Mouse (Mus musculus) forebrain, embryonic 10.5 days (tissue): ENCODE measurements around the gene Muc4. TPM values are rescaled to one million over a fixed set of nuclear protein-coding genes. Genes with fewer than 3 reads are reported as not detected.

Experiments
- DNase-seq: peaks from one replicate; pipeline ENCODE4 v3.0.0-alpha.2; 2017; ENCODE audit warnings: low spot score; ENCODE audit errors: extremely low spot score
- H3K27ac ChIP-seq: fragments of 300-500 bp; sonication (generic); 2 replicates; pipeline ENCODE4 v1.5.1; 2016; ENCODE audit warnings: mild to moderate bottlenecking
- H3K27me3 ChIP-seq: fragments of 300-500 bp; sonication (generic); 2 replicates; pipeline ENCODE4 v1.6.1; 2016; ENCODE audit warnings: mild to moderate bottlenecking; ENCODE audit not compliant: poor library complexity, severe bottlenecking
- H3K36me3 ChIP-seq: fragments of 300-500 bp; sonication (generic); replicated peaks from 2 replicates; pipeline ENCODE4 v1.6.1; 2016; ENCODE audit warnings: mild to moderate bottlenecking, moderate library complexity
- H3K4me1 ChIP-seq: fragments of 300-500 bp; sonication (generic); 2 replicates; pipeline ENCODE4 v1.6.1; 2016
- H3K4me3 ChIP-seq: fragments of 300-500 bp; sonication (generic); 2 replicates; pipeline ENCODE4 v1.5.1; 2016; ENCODE audit warnings: mild to moderate bottlenecking, moderate library complexity
- H3K9me3 ChIP-seq: fragments of 300-500 bp; sonication (generic); 2 replicates; pipeline ENCODE4 v1.6.1; 2016; ENCODE audit warnings: mild to moderate bottlenecking, moderate library complexity
- WGBS: fragments of 180-500 bp; shearing (Covaris S2); methylation state at CpG from one replicate; pipeline ENCODE4 v1.1.7; 2016; 5-methylcytosine and 5-hydroxymethylcytosine counted together
- polyA plus RNA-seq: library from polyadenylated mRNA; unstranded; fragments of >200 nt; fragmentation: Nextera tagmentation; extraction: Ambion mirVana; gene quantifications from 2 replicates; pipeline ENCODE4 v1.2.1, GENCODE M21; 2016

Gene Muc4
- polyA plus RNA-seq, 1 experiment from 2014 or later = 0.15 TPM

DNA sequence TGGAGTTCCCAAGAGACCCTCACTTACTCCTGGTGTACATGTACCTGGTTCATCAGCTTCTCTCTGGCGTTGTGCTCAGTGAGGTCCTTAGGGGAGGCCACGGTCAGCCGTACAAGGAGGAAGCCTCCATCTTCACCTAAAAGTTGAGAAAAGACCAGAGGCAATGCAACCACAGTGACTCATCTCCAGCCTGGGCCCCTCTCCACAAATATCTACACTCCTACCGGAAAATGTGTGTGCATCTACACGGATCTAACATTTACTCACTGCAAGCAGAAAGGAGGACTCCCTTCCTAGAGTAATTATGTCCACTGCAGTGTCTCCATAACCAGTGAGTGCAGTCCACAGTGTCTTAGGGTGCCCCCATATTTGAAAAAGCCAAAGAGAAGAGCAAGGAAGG, 54.4 kb downstream of the Muc4 start:
- Histone ChIP-seq H3K9me3 (peaks cover 4% of the 10 kb centered on the region; the same call in 1 of the 2 replicates), H3K36me3 (no peaks in the 10 kb centered on the region), H3K27me3 (no peaks in the 10 kb centered on the region), H3K4me3 (no peak overlapping the region), H3K4me1 (no peaks in the 10 kb centered on the region), H3K27ac (no peak overlapping the region)
- no peak for DNase-seq
- WGBS = 91% methylated on average over 5 of the region's 5 CpGs

DNA sequence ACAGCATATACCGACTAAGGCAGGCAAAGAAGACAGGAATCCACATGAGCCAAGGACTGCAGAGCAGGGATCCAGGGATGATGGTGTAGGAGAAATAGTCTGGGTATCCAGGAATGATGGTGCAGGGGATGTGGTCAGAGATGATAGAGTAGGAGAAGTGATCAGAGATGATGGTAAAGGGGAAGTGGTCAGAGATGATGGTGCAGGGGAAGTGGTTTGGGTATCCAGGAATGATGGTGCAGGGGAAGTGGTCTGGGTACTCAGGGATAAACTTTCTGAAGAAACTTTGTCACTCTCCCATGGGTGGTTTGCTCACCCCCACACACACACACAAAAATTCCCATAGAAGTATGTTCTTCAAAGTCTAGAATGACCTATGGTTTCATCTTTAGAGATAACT, 59.5 kb downstream of the Muc4 start:
- H3K36me3 ChIP-seq = no peaks in the 10 kb centered on the region
- peaks cover 11% of the 10 kb centered on the region; the same call in 1 of the 2 replicates for H3K4me1 ChIP-seq
- H3K27me3 ChIP-seq = no peaks in the 10 kb centered on the region
- 91% methylated on average over 1 of the region's 1 CpGs for WGBS
- no peaks in the 10 kb centered on the region for H3K9me3 ChIP-seq
- no peak overlapping the region for H3K27ac ChIP-seq
- H3K4me3 ChIP-seq = no peak overlapping the region
- DNase-seq = no peak

DNA sequence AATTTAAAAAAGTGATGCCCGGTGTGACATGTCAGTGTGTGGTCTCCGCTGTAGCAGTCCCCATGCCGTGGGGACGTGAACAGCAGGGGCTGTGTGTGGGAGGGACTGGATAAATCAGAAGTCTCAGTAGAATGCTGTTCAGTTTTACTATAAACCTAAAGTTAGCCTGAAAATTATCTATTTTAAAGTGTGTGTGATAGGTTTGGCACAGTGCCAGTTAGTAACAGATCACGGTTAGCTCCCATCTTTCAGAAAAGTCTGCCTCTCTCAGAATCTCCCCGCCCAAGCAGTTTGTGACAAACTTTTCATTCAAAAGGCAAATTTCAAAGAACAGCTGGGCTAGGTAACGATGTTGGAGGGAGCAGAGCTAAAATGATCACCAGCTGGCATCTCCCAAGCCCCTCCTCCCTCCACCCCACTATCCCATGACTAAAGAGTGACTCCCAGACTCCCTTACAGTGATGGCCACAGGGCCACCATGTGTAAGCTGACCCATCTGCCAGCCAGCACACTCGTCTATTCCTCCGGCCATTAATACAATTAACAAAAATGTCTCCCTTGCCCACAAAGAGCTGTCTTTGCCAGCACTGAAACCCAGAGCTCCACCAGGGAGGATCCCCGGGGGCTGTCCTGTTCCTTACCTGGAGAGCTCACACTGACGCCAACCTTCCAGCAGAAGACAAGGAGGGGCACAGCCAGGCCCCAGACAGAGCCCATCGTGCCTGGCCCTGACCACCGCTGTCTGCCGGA, 61.2 kb downstream of the Muc4 start:
- DNase-seq = no peak
- H3K27ac ChIP-seq = peak overlapping the region; percentile 40; the same call in 1 of the 2 replicates
- WGBS = 83% methylated on average over 14 of the region's 14 CpGs

DNA sequence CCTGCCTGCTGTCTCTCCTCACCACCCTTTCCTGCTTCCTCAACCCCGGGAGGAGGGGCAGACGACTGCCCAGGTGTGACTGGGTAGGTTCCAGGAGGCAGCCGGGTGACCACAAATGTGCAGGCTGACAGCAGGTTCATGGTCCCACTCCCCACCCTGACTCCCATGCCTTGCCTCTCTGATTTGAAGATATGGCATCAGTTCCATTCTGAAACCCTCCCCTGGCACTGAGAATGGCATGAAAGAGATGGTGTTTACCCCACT, 61.7 kb downstream of the Muc4 start, which contains the start of gene Muc20:
Gene Muc20 (minus strand): TSS at position 10 of the 264 bp plus-strand sequence.
- no peak within 1 kb of the TSS for H3K4me3 ChIP-seq
- no peaks in the 10 kb centered on the region for H3K27me3 ChIP-seq
- peaks cover 11% of the 10 kb centered on the region; the same call in 1 of the 2 replicates for H3K4me1 ChIP-seq
- WGBS = 83% methylated on average over 3 of the region's 3 CpGs
- no peaks in the 10 kb centered on the region for H3K36me3 ChIP-seq
- peak within 1 kb of the TSS; percentile 40; the same call in 1 of the 2 replicates for H3K27ac ChIP-seq
- no peaks in the 10 kb centered on the region for H3K9me3 ChIP-seq
- no peak for DNase-seq

More for the DNA sequence above, 61.2 kb downstream of the Muc4 start:
- Histone ChIP-seq H3K4me3 (no peak overlapping the region), H3K27me3 (no peaks in the 10 kb centered on the region), H3K36me3 (no peaks in the 10 kb centered on the region), H3K9me3 (no peaks in the 10 kb centered on the region), H3K4me1 (peaks cover 11% of the 10 kb centered on the region; the same call in 1 of the 2 replicates)

DNA sequence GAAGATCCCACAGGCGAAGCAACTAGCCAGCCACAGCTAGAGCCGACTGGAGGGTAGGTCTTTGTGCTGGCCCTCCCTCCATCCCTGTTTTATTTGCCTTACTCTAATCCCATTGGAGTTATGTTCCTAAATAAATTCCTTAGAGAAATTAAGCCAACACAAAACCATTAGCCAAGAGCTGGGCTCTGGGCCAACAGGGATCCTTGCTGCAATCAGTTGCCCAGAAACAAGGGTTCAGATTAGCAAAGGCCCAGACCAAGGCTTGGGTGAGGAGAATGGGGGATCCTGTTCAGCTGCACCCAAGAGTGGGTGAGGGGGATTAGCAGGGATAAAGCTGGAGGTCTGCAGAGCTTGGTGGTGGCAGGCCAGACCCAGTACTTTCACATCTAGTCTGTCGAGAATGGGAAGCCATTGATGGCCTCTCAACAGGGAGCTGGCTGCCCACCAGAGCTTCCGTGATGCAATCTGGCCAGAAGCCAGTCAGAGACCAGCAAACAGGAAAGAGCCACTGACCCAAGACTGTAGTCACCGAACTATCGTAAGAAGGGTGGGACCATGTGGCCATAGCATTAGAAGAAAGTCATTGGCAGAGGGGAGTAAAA, 67.7 kb downstream of the Muc4 start:
- DNase-seq = no peak
- Histone ChIP-seq H3K4me3 (no peak overlapping the region), H3K27ac (no peak overlapping the region), H3K27me3 (no peaks in the 10 kb centered on the region), H3K9me3 (no peaks in the 10 kb centered on the region), H3K4me1 (peaks cover 33% of the 10 kb centered on the region), H3K36me3 (no peaks in the 10 kb centered on the region)
- WGBS = 86% methylated on average over 6 of the region's 6 CpGs

DNA sequence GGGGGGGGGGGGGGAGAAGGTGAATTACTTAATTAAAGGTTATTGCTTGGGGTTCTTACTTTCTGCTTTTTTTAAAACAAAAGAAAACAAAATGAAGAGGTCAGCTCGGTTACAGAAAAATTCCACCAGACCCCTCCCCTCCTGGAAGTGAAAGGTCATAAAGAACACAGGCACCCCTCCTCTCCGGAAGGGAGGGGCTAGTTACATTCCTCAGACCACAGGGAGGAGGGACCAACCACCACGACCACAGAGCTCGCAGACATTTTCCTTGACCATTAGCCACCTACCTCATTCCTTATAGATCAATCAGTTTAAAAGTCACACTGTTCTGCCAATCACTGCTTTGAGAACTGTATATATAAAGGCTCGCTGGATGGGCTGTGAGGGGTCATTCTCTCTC, 68.2 kb downstream of the Muc4 start:
- Histone ChIP-seq H3K4me1 (peaks cover 28% of the 10 kb centered on the region), H3K9me3 (no peaks in the 10 kb centered on the region), H3K27me3 (no peaks in the 10 kb centered on the region), H3K27ac (no peak overlapping the region), H3K4me3 (no peak overlapping the region), H3K36me3 (no peaks in the 10 kb centered on the region)
- no peak for DNase-seq
- WGBS = 61% methylated on average over 5 of the region's 5 CpGs

DNA sequence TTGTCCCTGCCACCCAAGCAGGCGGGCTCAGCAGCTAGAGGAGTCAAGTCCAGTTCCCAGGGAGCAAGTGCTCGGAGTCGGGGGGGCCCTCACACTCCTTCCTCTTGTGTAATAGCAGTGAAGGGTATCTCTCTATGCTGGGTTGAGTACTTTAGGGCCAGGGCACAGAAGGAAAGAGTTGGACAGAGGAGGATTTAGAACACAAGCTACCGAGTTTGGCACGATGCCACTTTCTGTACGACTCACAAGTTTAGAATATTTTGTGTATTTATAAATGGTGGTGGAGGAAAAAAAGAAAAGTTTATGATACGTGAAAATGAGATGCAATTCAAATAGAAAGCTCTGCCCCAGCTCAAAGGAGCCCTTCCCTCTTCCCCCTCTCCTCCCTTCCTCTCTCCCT, 69.5 kb downstream of the Muc4 start:
- no peak for DNase-seq
- WGBS = 91% methylated on average over 7 of the region's 7 CpGs
- H3K4me3 ChIP-seq = no peak overlapping the region
- H3K36me3 ChIP-seq = no peaks in the 10 kb centered on the region
- peaks cover 28% of the 10 kb centered on the region for H3K4me1 ChIP-seq
- no peaks in the 10 kb centered on the region for H3K9me3 ChIP-seq
- no peaks in the 10 kb centered on the region for H3K27me3 ChIP-seq
- no peak overlapping the region for H3K27ac ChIP-seq

DNA sequence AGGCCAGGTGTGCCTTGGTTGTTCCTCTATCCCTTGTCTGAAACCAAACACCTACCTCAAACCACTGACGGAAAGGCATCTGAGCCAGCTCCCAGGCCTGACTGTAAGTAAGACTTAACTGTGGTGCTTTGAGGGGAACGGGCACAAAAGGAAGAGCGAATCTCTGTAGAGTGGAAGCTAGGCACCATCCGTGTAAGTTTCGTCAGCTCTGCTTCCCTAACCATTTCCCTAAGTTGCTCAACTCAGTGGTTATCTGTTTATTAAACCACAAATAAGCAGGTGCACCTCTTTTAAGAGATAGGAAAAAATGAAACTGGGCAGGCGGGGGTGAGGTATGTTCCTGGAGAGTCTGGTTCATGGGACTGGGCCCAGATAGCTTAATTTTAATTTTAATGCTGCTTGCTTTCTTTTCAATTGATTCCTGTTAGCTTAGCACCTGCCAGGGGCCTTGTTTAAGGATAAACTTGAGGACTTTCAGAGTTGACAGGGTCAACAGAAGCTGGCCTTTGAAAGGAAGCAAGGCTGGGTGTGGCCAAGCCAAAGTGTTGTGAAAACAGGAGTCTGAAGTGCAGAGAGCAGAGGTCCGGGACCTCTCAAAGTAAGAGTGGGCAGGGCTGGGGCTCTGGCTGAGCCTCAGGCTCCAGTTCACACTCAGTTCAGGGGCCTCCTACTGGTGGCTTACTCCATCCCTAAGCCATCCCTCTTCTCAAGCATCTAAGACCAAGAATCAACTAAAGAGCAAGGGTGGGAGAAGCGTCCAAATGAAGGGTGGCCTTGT, 71.9 kb downstream of the Muc4 start:
- 58% methylated on average over 8 of the region's 8 CpGs for WGBS
- peaks cover 28% of the 10 kb centered on the region for H3K4me1 ChIP-seq
- no peaks in the 10 kb centered on the region for H3K9me3 ChIP-seq
- DNase-seq = no peak
- no peaks in the 10 kb centered on the region for H3K27me3 ChIP-seq
- no peaks in the 10 kb centered on the region for H3K36me3 ChIP-seq
- H3K27ac ChIP-seq = no peak overlapping the region
- H3K4me3 ChIP-seq = no peak overlapping the region

DNA sequence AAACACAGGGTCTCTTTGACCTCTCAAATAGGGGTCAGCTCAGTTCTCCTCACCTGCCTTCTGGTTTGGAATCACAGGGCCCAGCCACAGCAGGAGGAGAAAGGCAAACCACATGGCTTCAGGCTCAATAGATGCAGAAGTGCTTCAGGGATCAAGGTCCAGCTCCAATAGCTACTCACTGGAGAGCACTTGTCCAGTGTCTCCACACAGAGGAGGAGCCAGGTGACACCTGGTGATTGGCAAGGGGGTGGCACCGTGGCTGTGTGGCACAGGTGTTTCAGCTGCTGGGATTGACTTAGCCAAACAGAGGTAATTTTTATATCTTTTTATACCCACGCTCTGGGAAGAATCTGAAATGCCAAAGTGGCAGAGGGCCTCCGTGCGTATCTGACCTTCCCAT, 74.6 kb downstream of the Muc4 start, which contains the start of gene Smbd1:
Gene Smbd1 (minus strand): TSS at position 157 of the 400 bp plus-strand sequence.
- Histone ChIP-seq H3K9me3 (no peaks in the 10 kb centered on the region), H3K27ac (no peak within 1 kb of the TSS), H3K4me3 (no peak within 1 kb of the TSS), H3K36me3 (no peaks in the 10 kb centered on the region), H3K4me1 (peaks cover 39% of the 10 kb centered on the region), H3K27me3 (peaks cover 10% of the 10 kb centered on the region; the same call in 1 of the 2 replicates)
- WGBS = 94% methylated on average over 4 of the region's 4 CpGs
- DNase-seq = no peak

DNA sequence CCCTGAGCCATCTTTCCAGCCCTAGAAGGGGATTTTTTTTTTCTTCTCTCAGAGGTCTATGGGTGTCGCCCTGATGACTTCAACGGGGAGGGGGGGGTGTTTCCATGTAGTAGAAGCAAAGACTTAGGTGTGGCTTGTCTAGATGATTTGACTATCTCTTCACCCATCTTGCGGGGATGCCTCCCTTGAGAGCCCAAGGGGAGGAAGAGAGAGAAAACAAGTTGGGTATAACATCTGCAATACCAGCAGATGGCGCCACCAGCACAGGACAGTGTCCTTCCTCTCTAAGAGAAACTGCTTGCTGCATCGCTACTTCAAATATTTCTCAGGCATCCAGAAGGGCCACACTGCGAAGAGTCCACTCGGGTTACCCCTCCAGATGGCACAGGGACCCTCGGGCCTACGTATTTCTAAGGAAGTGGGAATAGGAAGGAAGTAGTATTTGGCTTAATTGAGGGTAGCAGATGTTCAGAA, 77.2 kb downstream of the Muc4 start:
- 4% methylated on average over 9 of the region's 9 CpGs for WGBS
- H3K27me3 ChIP-seq = peaks cover 10% of the 10 kb centered on the region; the same call in 1 of the 2 replicates
- H3K4me3 ChIP-seq = no peak overlapping the region; the same call in 1 of the 2 replicates
- no peak overlapping the region for H3K27ac ChIP-seq
- H3K4me1 ChIP-seq = peaks cover 25% of the 10 kb centered on the region
- H3K9me3 ChIP-seq = no peaks in the 10 kb centered on the region
- DNase-seq = peak; percentile 83
- H3K36me3 ChIP-seq = no peaks in the 10 kb centered on the region

DNA sequence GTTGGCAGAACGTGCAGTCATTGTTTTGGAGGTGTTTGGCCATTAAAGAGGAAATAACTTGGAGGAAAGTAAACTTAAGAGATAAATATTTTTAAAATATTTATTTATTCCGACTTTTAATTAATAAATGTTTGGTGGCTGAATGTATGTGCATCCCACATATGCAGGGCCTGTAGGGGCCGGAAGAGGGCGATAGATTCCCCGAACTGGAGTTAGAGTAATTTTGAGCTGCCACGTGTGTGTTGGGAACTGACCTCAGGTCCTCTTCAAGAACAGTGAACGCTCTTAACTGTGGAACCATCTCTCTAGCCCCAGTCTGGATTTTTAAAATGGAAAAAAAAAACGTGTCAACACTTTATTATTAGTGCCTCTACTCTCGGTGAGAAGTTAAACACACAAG, 77.7 kb downstream of the Muc4 start:
- Histone ChIP-seq H3K4me1 (peaks cover 22% of the 10 kb centered on the region), H3K27ac (no peak overlapping the region), H3K36me3 (no peaks in the 10 kb centered on the region), H3K27me3 (peaks cover 10% of the 10 kb centered on the region; the same call in 1 of the 2 replicates), H3K9me3 (no peaks in the 10 kb centered on the region), H3K4me3 (no peak overlapping the region; the same call in 1 of the 2 replicates)
- 50% methylated on average over 9 of the region's 9 CpGs for WGBS
- no peak for DNase-seq

DNA sequence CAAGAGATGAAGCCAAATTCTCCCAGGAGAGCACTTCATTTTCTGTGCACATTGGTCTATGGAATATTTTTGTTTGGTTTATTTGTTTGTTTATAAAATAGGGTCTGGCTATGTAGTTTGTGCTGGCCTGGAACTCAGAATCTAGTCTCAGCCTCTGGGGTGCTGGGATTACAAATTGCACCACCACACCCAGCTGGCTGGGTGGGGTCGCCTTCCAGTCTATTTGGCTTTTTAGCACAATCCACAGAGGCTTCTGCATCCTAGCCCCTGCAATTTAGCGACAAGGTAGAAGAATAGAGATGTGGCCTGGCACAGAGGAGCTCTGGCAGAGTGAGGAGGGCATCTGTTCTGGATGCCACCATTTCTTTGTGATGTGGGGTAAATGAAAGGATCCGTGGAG, 78.1 kb downstream of the Muc4 start:
- Histone ChIP-seq H3K36me3 (no peaks in the 10 kb centered on the region), H3K4me3 (no peak overlapping the region), H3K27ac (no peak overlapping the region), H3K27me3 (peaks cover 10% of the 10 kb centered on the region; the same call in 1 of the 2 replicates), H3K9me3 (no peaks in the 10 kb centered on the region), H3K4me1 (peaks cover 22% of the 10 kb centered on the region)
- DNase-seq = no peak
- 75% methylated on average over 3 of the region's 3 CpGs for WGBS
